Mouse (Mus musculus) limb, embryonic 14.5 days (tissue): ENCODE data around the gene Slc19a1. TPM values are rescaled to one million over a fixed set of nuclear protein-coding genes. Genes with fewer than 3 reads are reported as not detected.

Experiments used
- ATAC-seq: fragments of 200-750 bp; cut with Nextera tagmentation; 2 replicates; pipeline ENCODE4 v1.8.0; 2017; ENCODE audit warnings: low read depth, moderate number of reproducible peaks, moderate TSS enrichment; ENCODE audit not compliant: low FRiP score
- DNase-seq: peaks from one replicate; pipeline ENCODE4 v3.0.0-alpha.2; 2015; ENCODE audit warnings: low spot score
- H3K27ac ChIP-seq: fragments of 300-500 bp; sonication (generic); replicated peaks from 2 replicates; pipeline ENCODE4 v1.5.1; 2014; ENCODE audit warnings: low read depth, mild to moderate bottlenecking, low read length, moderate library complexity, mixed read lengths
- H3K27me3 ChIP-seq: fragments of 300-500 bp; sonication (generic); 2 replicates; pipeline ENCODE4 v1.6.1; 2014; ENCODE audit warnings: low read length, mixed read lengths; ENCODE audit not compliant: control insufficient read depth, insufficient read depth
- H3K36me3 ChIP-seq: fragments of 300-500 bp; sonication (generic); 2 replicates; pipeline ENCODE4 v1.6.1; 2014; ENCODE audit warnings: mild to moderate bottlenecking, low read length, moderate library complexity, mixed read lengths; ENCODE audit not compliant: control insufficient read depth, insufficient read depth
- H3K4me1 ChIP-seq: fragments of 300-500 bp; sonication (generic); 2 replicates; pipeline ENCODE4 v1.6.1; 2014; ENCODE audit warnings: antibody characterized with exemption, low read length, mixed read lengths; ENCODE audit not compliant: control insufficient read depth, insufficient read depth
- H3K4me2 ChIP-seq: fragments of 300-500 bp; sonication (generic); replicated peaks from 2 replicates; pipeline ENCODE4 v1.6.1; 2014; ENCODE audit warnings: low read depth, mild to moderate bottlenecking, low read length, moderate library complexity; ENCODE audit not compliant: severe bottlenecking
- H3K4me3 ChIP-seq: fragments of 300-500 bp; sonication (generic); replicated peaks from 2 replicates; pipeline ENCODE4 v1.5.1; 2014; ENCODE audit warnings: low read length
- H3K9ac ChIP-seq: fragments of 300-500 bp; sonication (generic); 2 replicates; pipeline ENCODE4 v1.6.1; 2014; ENCODE audit warnings: mild to moderate bottlenecking, low read depth, low read length, moderate library complexity; ENCODE audit not compliant: severe bottlenecking
- H3K9me3 ChIP-seq: fragments of 300-500 bp; sonication (generic); 2 replicates; pipeline ENCODE4 v1.6.1; 2016; ENCODE audit warnings: low read length; ENCODE audit not compliant: control insufficient read depth
- POLR2A ChIP-seq: fragments of 200-500 bp; IDR thresholded peaks from 2 replicates; pipeline ENCODE4 v1.8.0; 2012; ENCODE audit warnings: inconsistent platforms, mild to moderate bottlenecking, moderate library complexity, borderline replicate concordance; ENCODE audit not compliant: insufficient read depth, insufficient read length; ENCODE audit errors: extremely low read depth
- WGBS: fragments of 180-500 bp; shearing (Covaris S2); extraction: QIAGEN DNeasy Blood & Tissue Kit; methylation state at CpG from one replicate; pipeline ENCODE4 v1.1.7; 2014; 5-methylcytosine and 5-hydroxymethylcytosine counted together
- polyA plus RNA-seq, 2 experiments: library from polyadenylated mRNA; depleted of rRNA in 1 of 2; stranded (reverse) in 1 of 2; unstranded in 1 of 2; fragments of >200 nt; fragmentation: Nextera tagmentation in 1 of 2; extraction: Ambion mirVana in 1 of 2; gene quantifications; 2 replicates each; pipeline versions ENCODE4 v1.2.1 to v1.2.3; 2012 to 2014

The Slc19a1 gene
- polyA plus RNA-seq, 2 experiments = 30.5 to 47.1 TPM

DNA sequence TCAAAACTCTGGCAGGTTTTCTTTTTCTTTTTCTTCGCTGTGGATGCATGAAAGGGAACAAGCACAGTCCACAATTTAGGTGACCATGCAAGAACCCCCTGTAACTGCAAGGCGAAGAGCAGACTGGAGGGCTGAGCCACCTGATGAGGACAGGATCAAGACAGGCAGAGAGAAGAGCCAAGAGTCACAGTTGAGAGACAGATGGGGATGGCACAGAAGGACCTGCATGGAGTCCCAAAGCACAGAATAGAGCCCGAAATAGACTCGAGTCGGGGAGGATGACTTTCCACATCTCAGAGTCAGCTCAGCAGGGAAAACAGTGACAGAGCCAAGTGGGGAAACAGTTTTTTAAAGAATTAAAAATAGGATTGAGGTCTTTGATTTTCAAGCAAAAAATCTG lies 50.9 kb downstream of the Slc19a1 start:
- H3K9me3 ChIP-seq = no peaks in the 10 kb centered on the region
- peaks cover 10% of the 10 kb centered on the region; the same call in 1 of the 2 replicates for H3K36me3 ChIP-seq
- TF ChIP-seq POLR2A = no peak
- H3K4me2 ChIP-seq = no peak overlapping the region
- no peak overlapping the region for H3K9ac ChIP-seq
- ATAC-seq = no peak
- H3K4me3 ChIP-seq = no peak overlapping the region
- WGBS = 78% methylated on average over 5 of the region's 5 CpGs
- no peak overlapping the region for H3K27ac ChIP-seq
- H3K4me1 ChIP-seq = no peaks in the 10 kb centered on the region
- no peak for DNase-seq
- H3K27me3 ChIP-seq = no peaks in the 10 kb centered on the region

- Histone ChIP-seq H3K9ac (no peak overlapping the region), H3K4me3 (no peak overlapping the region), H3K27ac (no peak overlapping the region), H3K4me2 (no peak overlapping the region), H3K9me3 (no peaks in the 10 kb centered on the region), H3K4me1 (no peaks in the 10 kb centered on the region), H3K27me3 (no peaks in the 10 kb centered on the region), H3K36me3 (peaks cover 7% of the 10 kb centered on the region; the same call in 1 of the 2 replicates)
- no peak for TF ChIP-seq POLR2A
- DNase-seq (no peak), ATAC-seq (no peak)
- WGBS = 79% methylated on average over 1 of the region's 1 CpGs
Observed at GRCm38 (mm10) chr10:77084568-77084967, 52.5 kb downstream of the Slc19a1 start.

DNA sequence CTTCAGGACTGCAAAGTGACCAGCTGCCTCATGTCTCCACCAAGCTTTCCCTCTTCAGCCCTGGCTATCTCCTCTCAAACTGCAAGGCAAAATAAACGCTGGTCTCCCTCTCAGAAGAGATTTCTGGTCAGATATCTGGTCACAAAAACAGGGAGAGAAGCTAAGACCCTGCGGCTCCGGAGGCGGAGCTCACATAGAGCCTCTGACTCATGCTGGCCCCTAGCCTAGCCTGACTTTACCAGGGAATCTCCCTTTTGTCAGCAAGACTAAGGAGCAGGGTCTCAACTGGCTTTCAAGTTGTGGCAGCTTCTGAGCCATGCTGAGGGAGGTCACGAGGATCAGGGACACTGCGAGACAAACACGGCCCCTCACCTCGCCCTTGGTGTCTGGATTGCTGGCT lies 57.3 kb downstream of the Slc19a1 start:
- H3K27ac ChIP-seq = no peak overlapping the region
- no peak overlapping the region for H3K4me3 ChIP-seq
- TF ChIP-seq POLR2A = no peak
- H3K9ac ChIP-seq = no peak overlapping the region
- peaks cover 7% of the 10 kb centered on the region; the same call in 1 of the 2 replicates for H3K36me3 ChIP-seq
- no peak overlapping the region for H3K4me2 ChIP-seq
- H3K9me3 ChIP-seq = 0 out of 2 replicates have a peak, but pooled peaks cover 8% of the 10 kb centered on the region
- H3K4me1 ChIP-seq = no peaks in the 10 kb centered on the region
- peak; percentile 32 for DNase-seq
- ATAC-seq = no peak
- 60% methylated on average over 8 of the region's 8 CpGs for WGBS
- H3K27me3 ChIP-seq = no peaks in the 10 kb centered on the region

- 0 out of 2 replicates have a peak, but pooled peaks cover 8% of the 10 kb centered on the region for H3K9me3 ChIP-seq
- no peak overlapping the region for H3K27ac ChIP-seq
- 80% methylated on average over 5 of the region's 5 CpGs for WGBS
- ATAC-seq = no peak
- DNase-seq = no peak
- no peak overlapping the region for H3K9ac ChIP-seq
- no peaks in the 10 kb centered on the region for H3K27me3 ChIP-seq
- H3K4me2 ChIP-seq = no peak overlapping the region
- peaks cover 7% of the 10 kb centered on the region; the same call in 1 of the 2 replicates for H3K36me3 ChIP-seq
- H3K4me3 ChIP-seq = no peak overlapping the region
- no peaks in the 10 kb centered on the region for H3K4me1 ChIP-seq
- no peak for TF ChIP-seq POLR2A
Observed at GRCm38 (mm10) chr10:77090063-77090462, 58.0 kb downstream of the Slc19a1 start.

GRCm38 (mm10) chr10:77091538-77092097 lies 59.6 kb downstream of the Slc19a1 start:
- no peak overlapping the region for H3K4me3 ChIP-seq
- H3K9ac ChIP-seq = no peak overlapping the region
- H3K9me3 ChIP-seq = 0 out of 2 replicates have a peak, but pooled peaks cover 8% of the 10 kb centered on the region
- no peaks in the 10 kb centered on the region for H3K4me1 ChIP-seq
- H3K27me3 ChIP-seq = no peaks in the 10 kb centered on the region
- H3K27ac ChIP-seq = no peak overlapping the region
- ATAC-seq = no peak
- H3K4me2 ChIP-seq = no peak overlapping the region
- WGBS = 86% methylated on average over 4 of the region's 4 CpGs
- no peak for TF ChIP-seq POLR2A
- DNase-seq = no peak
- peaks cover 7% of the 10 kb centered on the region; the same call in 1 of the 2 replicates for H3K36me3 ChIP-seq
